Mouse (Mus musculus) kidney, postnatal 0 days (tissue): ENCODE results near the gene Tnip1. TPM values are rescaled to one million over a fixed set of nuclear protein-coding genes. Genes with fewer than 3 reads are reported as not detected.
A peak's percentile ranks its signal among the peaks of the same experiment; 100 is the strongest.
"Not testable (repeated sequence)": the region's sequence is repeated elsewhere in the genome, so short reads cannot be mapped to it uniquely, and the experiment has no call there.

Experiments
- ATAC-seq: fragments of 200-750 bp; cut with Nextera tagmentation; replicated peaks from 2 replicates; pipeline ENCODE4 v1.8.0; 2017; ENCODE audit warnings: low read depth, moderate number of reproducible peaks, moderate TSS enrichment, moderate library complexity; ENCODE audit not compliant: low FRiP score
- DNase-seq: peaks from one replicate; pipeline ENCODE4 v3.0.0-alpha.2; 2016; ENCODE audit warnings: low spot score
- H3K27ac ChIP-seq: fragments of 300-500 bp; sonication (generic); 2 replicates; pipeline ENCODE4 v1.5.1; 2014; ENCODE audit warnings: mild to moderate bottlenecking
- H3K27me3 ChIP-seq: fragments of 300-500 bp; sonication (generic); 2 replicates; pipeline ENCODE4 v1.6.1; 2014; ENCODE audit warnings: low read length, mixed read lengths; ENCODE audit not compliant: insufficient read depth
- H3K36me3 ChIP-seq: fragments of 300-500 bp; sonication (generic); 2 replicates; pipeline ENCODE4 v1.6.1; 2014; ENCODE audit warnings: low read length, mixed read lengths; ENCODE audit not compliant: insufficient read depth
- H3K4me1 ChIP-seq: fragments of 300-500 bp; sonication (generic); replicated peaks from 2 replicates; pipeline ENCODE4 v1.6.1; 2014; ENCODE audit warnings: antibody characterized with exemption, low read length, mixed read lengths; ENCODE audit not compliant: insufficient read depth
- H3K4me2 ChIP-seq: fragments of 300-500 bp; sonication (generic); 2 replicates; pipeline ENCODE4 v1.6.1; 2014; ENCODE audit warnings: mild to moderate bottlenecking, low read length, moderate library complexity, mixed read lengths
- H3K4me3 ChIP-seq: fragments of 300-500 bp; sonication (generic); replicated peaks from 2 replicates; pipeline ENCODE4 v1.5.1; 2014; ENCODE audit warnings: low read depth, low read length
- H3K9ac ChIP-seq: fragments of 300-500 bp; sonication (generic); 2 replicates; pipeline ENCODE4 v1.6.1; 2014; ENCODE audit warnings: low read depth, low read length
- H3K9me3 ChIP-seq: fragments of 300-500 bp; sonication (generic); replicated peaks from 2 replicates; pipeline ENCODE4 v1.6.1; 2016; ENCODE audit warnings: low read length, inconsistent platforms, mixed read lengths
- CTCF ChIP-seq: IDR thresholded peaks from 2 replicates; pipeline ENCODE4 v1.5.1; 2016; ENCODE audit warnings: antibody characterized with exemption, low read depth, mild to moderate bottlenecking, moderate library complexity
- WGBS: fragments of 180-500 bp; shearing (Covaris S2); extraction: QIAGEN DNeasy Blood & Tissue Kit; methylation state at CpG from one replicate; pipeline ENCODE4 v1.1.7; 2014; 5-methylcytosine and 5-hydroxymethylcytosine counted together
- polyA plus RNA-seq: library from polyadenylated mRNA; unstranded; fragments of >200 nt; fragmentation: Nextera tagmentation; extraction: Ambion mirVana; gene quantifications from 2 replicates; pipeline ENCODE4 v1.2.1, GENCODE M21; 2015

Tnip1 gene
- polyA plus RNA-seq, 1 experiment from 2014 or later, result 17.5 TPM

DNA sequence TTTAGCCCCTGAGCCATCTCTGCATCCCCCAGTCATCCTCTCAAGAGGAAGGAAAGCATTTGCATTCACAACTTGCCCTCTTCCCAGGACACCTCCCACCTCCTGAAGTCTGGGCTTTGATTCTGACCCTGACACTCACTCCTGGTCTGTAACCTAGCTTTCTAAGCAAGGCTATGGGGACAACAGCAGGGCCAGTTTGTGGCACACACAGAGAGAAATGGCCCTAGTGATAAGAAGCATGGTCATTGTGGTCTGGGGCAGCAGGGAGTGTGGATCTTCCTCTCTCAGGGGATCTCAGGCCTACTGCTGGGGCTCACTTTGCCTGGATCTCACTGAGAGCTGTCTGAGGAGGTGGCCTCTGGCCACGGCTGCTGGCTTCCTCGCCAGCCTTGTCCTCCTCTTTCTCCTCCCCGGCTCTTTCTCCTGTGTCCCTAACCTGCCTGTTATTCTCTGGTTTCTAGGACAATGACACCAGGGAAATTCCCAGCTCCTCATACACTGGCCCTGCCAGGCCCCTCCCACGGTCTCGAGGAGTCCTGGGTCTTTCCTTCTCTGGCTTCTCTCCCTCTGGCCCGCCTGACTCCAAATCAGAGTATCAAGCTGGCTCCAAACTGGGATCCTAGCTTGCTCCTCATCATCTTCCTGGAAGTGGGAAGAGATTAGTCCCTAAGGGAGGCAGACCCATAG lies 1.4 kb downstream of the Tnip1 start:
- no peaks in the 10 kb centered on the region for H3K9me3 ChIP-seq
- WGBS, result 58% methylated on average over 6 of the region's 6 CpGs
- no peaks in the 10 kb centered on the region for H3K27me3 ChIP-seq
- H3K4me2 ChIP-seq, result 0 out of 2 replicates have a peak overlapping the region, but pooled peaks have one; percentile 1
- H3K27ac ChIP-seq, result no peak overlapping the region
- TF ChIP-seq CTCF, result no peak
- no peaks in the 10 kb centered on the region for H3K4me1 ChIP-seq
- DNase-seq, result no peak
- no peak overlapping the region for H3K9ac ChIP-seq
- no peak for ATAC-seq
- no peak overlapping the region for H3K4me3 ChIP-seq
- H3K36me3 ChIP-seq, result no peaks in the 10 kb centered on the region

GRCm38 (mm10) chr11:54960251-54960650 lies 2.5 kb downstream of the Tnip1 start:
- no peaks in the 10 kb centered on the region for H3K27me3 ChIP-seq
- H3K36me3 ChIP-seq, result no peaks in the 10 kb centered on the region
- no peak for ATAC-seq
- H3K27ac ChIP-seq, result no peak overlapping the region
- H3K4me3 ChIP-seq, result no peak overlapping the region
- no peak overlapping the region for H3K4me2 ChIP-seq
- DNase-seq, result no peak
- no peaks in the 10 kb centered on the region for H3K9me3 ChIP-seq
- no peak overlapping the region for H3K9ac ChIP-seq
- H3K4me1 ChIP-seq, result no peaks in the 10 kb centered on the region
- 86% methylated on average over 6 of the region's 6 CpGs for WGBS
- TF ChIP-seq CTCF, result no peak

DNA sequence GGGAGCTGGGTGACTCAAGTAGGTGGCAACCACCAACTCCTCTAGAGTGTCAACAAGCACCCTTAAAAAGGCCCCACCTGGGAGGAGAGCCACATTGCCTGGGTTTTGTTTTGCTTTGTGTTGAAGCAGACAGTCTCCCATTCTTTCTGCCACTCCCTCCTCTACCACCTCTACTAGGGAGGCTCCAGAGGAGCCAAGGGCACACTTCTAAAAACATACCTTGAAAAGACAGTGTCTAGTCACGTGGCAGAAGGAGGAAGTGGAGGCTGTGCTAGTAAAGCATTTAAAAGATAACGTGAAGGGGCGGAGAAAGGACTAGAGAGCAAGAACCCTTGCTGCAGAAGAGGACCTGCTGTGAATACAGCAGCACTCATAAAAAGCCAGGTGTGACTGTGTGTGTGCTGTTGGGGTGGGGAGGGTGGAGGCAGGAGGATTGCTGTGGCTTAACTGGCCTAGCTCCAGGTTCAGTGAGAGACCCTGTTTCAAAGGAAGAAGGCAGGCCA lies 4.1 kb downstream of the Tnip1 start:
- 45% methylated on average over 3 of the region's 3 CpGs for WGBS
- TF ChIP-seq CTCF, result no peak
- Histone ChIP-seq H3K4me1 (0 out of 2 replicates have a peak, but pooled peaks cover 12% of the 10 kb centered on the region), H3K27me3 (no peaks in the 10 kb centered on the region), H3K4me3 (no peak overlapping the region), H3K9ac (no peak overlapping the region), H3K9me3 (no peaks in the 10 kb centered on the region), H3K36me3 (no peaks in the 10 kb centered on the region), H3K4me2 (no peak overlapping the region), H3K27ac (no peak overlapping the region)
- DNase-seq (no peak), ATAC-seq (no peak)

DNA sequence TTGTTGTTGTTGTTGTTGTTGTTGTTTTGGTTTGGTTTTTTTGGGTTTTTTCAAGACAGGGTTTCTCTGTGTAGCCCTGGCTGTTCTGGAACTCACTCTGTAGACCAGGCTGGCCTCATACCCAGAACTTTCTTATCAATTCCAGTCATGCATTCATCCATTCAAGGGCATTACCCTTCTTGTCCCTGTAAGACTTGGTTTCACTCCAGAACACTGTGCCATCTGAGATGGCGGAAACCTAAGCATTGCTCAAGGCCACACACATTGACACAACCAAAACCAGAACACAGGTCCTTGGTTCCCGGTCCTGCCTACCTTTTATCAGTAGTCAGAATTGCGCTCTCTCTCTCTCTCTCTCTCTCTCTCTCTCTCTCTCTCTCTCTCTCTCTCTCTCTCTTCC lies 5.0 kb downstream of the Tnip1 start:
- peaks cover 12% of the 10 kb centered on the region; the same call in 1 of the 2 replicates for H3K4me1 ChIP-seq
- ATAC-seq, H3K4me3 ChIP-seq, H3K4me2 ChIP-seq, DNase-seq, H3K9ac ChIP-seq, H3K9me3 ChIP-seq, H3K36me3 ChIP-seq, H3K27ac ChIP-seq, H3K27me3 ChIP-seq: not testable (repeated sequence)
- 86% methylated on average over 3 of the region's 3 CpGs for WGBS

- no peak overlapping the region for H3K4me3 ChIP-seq
- H3K27ac ChIP-seq, result no peak overlapping the region
- no peak for ATAC-seq
- H3K9ac ChIP-seq, result no peak overlapping the region
- no peak overlapping the region for H3K4me2 ChIP-seq
- WGBS, result 70% methylated on average over 7 of the region's 7 CpGs
- no peak for DNase-seq
- H3K4me1 ChIP-seq, result peaks cover 12% of the 10 kb centered on the region; the same call in 1 of the 2 replicates
- H3K36me3 ChIP-seq, result no peaks in the 10 kb centered on the region
- H3K9me3 ChIP-seq, result no peaks in the 10 kb centered on the region
- no peak for TF ChIP-seq CTCF
- no peaks in the 10 kb centered on the region for H3K27me3 ChIP-seq
These were observed 5.8 kb downstream of the Tnip1 start for GRCm38 (mm10) chr11:54956912-54957311.

- DNase-seq (peak; percentile 98), ATAC-seq (peak; percentile 97)
- Histone ChIP-seq H3K36me3 (no peaks in the 10 kb centered on the region), H3K4me3 (peak overlapping the region; percentile 84), H3K9me3 (no peaks in the 10 kb centered on the region), H3K27me3 (no peaks in the 10 kb centered on the region), H3K4me2 (peak overlapping the region; percentile 70), H3K27ac (peak overlapping the region; percentile 91), H3K4me1 (peaks cover 12% of the 10 kb centered on the region; the same call in 1 of the 2 replicates), H3K9ac (peak overlapping the region; percentile 91)
- no peak for TF ChIP-seq CTCF
- WGBS, result under 1% methylated on average over 53 of the region's 59 CpGs
These were observed 6.8 kb downstream of the Tnip1 start for GRCm38 (mm10) chr11:54955735-54956480.

DNA sequence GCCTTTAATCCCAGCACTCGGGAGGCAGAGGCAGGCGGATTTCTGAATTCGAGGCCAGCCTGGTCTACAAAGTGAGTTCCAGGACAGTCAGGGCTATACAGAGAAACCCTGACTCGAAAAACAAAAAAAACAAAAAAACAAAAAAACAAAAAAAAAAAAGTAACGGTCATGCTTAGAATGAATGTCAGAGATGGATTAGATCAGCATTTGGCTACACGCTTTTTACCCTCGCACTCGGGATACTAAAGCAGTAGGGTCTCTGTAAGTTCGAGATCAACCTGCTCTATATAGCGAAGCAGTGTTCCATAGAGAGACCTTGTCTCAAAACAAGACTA lies 7.3 kb downstream of the Tnip1 start:
- 41% methylated on average over 10 of the region's 10 CpGs for WGBS

More for the DNA sequence above, 7.3 kb downstream of the Tnip1 start:
- H3K36me3 ChIP-seq, H3K27me3 ChIP-seq, DNase-seq, H3K9me3 ChIP-seq, ATAC-seq: not testable (repeated sequence)
- Histone ChIP-seq H3K4me3 (peak overlapping the region; percentile 84), H3K4me1 (peaks cover 12% of the 10 kb centered on the region; the same call in 1 of the 2 replicates), H3K4me2 (peak overlapping the region; percentile 70), H3K9ac (peak overlapping the region; percentile 91), H3K27ac (peak overlapping the region; percentile 91; the same call in 1 of the 2 replicates)
